Mouse (Mus musculus) heart, postnatal 10 days (tissue): Measurements from ENCODE around the gene Pik3r4. TPM values are rescaled to one million over a fixed set of nuclear protein-coding genes. Genes with fewer than 3 reads are reported as not detected.

Experiments
- DNase-seq, 2 experiments: peaks; one replicate each; pipeline ENCODE4 v3.0.0; 2021
- intact Hi-C: fragments of 180-260 bp; cut with DNase I; formaldehyde crosslinking; loops from one replicate; pipeline ENCODE4 v1.15.1; 2025
- total RNA-seq, 2 experiments: library from RNA; stranded (reverse); gene quantifications; 2 replicates each; pipeline ENCODE4 v1.2.3; 2021

The Pik3r4 gene
- total RNA-seq, 2 experiments from 2014 or later = 23.0 to 26.1 TPM

DNA sequence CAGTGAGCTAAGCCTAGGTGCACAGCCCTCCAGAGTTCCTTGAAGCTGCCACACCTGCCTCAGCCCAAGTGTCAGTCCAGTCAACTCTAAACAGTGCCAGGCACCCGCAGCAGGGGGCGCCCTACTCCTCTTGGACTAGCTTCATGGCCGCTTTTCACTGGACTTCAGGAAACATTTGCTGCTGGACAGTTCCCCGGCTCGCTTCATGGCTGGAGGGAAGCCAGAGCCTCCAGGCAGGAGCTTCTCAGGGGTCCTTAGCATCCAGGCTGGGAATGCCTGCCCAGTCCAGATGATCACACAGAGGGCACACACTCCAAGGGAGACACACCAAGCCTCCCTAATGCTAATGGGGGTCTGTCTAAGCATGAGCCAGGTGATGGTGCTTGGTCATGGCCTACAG, 51.1 kb downstream of the Pik3r4 start:
- intact Hi-C loops = loop anchor here (1.0 to 2.0 kb wide), 4 partner anchors 164 to 419 kb away; no protein-coding TSS in a partner anchor
- peak; percentile 89 to 94 for DNase-seq

DNA sequence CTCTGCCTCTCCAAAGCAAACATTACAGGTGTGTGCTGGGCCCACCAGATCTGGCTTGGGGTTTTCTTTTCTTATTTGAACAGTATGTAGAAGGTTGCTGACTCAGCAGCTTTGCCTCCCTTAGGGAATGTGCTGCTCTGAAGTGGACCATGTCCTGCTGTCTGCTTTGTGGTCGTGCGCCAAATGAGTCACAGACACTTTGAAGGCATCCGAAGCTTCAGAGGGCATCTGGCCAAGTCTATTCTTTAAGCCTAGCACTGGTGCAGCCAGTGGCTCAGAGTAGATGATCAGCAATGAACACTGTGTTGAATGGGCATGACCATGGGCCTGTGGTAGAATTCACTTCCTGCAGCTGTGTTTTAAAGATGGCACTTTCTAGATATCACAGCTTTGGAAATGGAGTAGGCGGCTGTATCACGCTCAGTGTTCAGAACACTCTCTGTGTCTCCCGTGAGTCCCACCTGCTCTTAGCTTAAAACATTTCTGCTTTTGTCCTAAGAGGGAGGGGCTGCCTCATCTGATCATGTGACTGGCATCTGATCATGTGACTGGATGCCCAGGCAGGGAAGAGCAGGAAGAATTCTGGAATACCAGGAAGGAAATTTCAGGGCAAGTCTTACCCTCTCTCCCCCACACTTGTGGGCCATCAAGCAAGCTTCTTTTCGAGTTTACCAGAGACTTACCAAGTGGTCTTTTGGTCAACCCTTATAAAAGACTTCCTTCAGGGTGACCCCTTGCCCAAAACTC, 54.2 kb downstream of the Pik3r4 start:
- intact Hi-C loops = no loop called here
- peak; percentile 33 to 37 for DNase-seq

DNA sequence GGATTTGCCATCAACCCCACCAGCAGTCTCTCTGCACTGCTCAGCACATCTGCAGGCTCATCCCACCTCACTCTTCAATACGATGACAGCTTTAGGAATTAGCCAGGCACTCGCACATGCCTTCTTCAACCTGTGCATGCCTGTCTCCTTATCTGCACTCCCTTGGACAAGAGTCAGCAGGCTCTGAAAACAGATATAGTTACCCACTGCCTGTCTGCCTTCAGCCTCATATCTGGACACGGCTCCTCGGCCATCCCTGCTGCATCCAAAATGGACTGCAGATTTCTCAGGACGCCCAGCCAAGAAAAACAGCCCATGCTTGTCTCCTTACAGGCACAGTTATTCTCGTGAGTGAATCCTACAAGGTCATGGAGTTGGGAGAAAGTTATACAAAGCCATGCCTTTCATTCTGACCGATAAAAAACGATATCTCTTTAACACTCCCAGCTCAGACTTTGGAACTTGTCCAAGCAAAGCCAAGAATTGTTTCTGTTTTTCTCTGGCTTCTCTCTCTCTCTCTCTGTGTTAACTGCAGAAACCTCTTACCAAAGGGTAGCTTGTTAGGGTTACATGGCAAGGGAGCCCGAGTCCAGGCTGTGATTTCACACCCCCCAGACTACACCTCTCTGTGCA, 55.1 kb downstream of the Pik3r4 start:
- DNase-seq = peak; percentile 74 to 77
- intact Hi-C loops = no loop called here

DNA sequence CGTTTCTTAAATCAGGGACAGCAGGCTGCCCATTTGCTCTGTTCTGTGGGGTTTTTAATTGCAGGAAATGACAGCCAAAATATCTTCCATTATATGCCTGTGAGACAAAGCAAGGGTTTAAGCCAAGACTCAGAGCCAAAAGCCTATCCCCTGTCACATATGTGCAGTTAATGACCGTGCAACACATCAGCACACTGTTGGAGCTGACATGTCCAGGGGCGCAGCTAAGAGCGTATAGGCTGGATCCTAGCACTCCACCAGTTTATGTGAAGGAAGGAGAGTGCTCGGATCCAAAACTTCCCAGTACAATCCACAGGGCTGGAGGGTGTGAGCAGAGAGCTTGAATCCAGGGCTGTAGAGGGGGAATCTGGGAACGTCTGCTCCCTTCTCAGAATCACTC, 57.9 kb downstream of the Pik3r4 start:
- intact Hi-C loops = no loop called here
- DNase-seq = no peak

DNA sequence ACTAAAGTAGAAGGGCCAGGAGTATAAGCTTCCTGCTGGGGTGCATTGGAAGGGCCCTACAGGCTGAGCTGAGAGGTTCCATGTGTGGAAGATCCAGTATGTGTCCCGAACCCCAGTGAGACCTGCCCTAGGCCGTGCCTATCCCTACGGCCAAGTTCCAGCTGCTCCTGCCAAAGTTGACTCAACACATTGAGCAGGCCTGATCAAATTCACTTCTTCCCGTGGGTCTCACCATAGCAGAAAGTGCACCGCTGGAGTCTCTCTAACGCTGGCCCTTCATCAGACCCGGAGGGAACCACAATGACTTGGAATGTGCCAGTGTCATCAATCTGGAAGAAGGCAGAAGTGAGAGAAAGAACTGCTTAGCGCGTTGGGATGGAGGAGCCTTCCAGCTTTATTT, 59.2 kb downstream of the Pik3r4 start:
- DNase-seq = peak; percentile 20 to 34
- intact Hi-C loops = no loop called here

DNA sequence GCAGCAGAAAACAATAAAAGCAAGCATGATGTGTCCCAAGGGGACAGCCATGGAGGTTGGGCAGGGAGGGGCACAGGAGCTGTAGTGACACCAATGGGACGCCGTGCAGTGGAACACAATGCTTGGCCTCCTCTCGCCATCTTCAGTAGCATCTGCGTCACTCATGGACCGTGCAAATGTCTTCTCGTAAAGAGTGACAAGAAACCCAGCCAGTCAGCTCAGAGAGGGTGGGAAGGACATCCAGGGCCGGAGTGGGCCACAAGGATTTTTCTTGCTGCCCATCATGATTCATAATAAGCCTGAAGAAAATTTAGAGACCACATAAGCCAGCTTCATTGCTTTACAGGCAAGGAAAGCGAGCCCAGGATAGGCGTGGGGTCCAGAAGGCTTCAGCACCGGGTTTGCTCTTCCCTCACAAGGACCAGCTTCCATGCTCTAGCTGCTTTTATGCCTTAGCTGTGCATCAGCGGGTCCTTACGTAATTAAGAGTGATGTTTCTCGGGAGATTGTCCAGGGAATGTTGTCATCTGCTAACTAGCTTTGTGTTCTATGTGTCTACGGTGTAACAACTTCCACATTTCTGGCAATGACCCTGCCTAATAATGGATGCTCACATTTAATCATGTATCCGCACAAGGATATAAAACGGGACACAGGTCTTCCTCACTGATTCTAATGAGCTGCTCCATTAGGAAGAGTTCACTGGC, 61.6 kb downstream of the Pik3r4 start:
- DNase-seq = no peak
- intact Hi-C loops = no loop called here

DNA sequence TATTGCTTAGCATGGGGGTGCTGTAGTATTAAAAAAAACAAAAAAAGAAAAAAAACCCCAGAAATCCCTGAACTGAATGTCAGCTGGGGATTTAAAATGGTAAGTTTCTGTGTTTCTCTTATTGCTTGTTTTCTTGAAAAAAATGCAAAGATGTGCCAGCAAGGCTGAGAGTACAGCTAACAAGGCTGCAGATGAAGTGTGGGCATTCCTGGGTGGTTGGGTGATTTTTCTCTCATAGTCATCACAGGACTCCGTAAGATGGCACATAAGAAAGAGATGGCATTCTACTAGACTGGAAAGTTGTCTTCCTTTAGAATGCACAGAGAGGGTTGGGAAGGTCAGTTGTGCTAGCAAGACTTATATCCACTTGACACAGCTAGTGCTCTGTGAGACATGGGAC, 62.2 kb downstream of the Pik3r4 start:
- no peak for DNase-seq
- intact Hi-C loops = no loop called here

DNA sequence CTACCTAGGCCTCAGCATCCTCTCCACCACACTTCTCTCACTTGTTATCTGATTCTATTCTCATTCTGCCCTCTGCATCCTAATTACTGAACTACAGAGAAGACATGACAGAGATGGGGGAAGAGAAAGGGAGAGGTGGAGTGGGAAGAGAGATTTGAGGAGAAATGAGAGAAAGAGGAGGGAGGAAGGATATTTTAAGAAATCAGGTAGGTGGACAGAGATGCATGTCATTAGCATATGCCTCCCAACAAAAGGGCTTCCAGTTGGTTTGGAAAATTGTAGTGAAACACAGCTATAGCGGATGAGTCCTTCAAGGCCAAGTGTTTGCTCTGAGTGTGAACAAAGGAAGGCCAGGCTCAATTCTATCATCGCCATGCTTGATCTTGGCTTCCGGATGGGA, 69.3 kb downstream of the Pik3r4 start:
- intact Hi-C loops = no loop called here
- DNase-seq = no peak

DNA sequence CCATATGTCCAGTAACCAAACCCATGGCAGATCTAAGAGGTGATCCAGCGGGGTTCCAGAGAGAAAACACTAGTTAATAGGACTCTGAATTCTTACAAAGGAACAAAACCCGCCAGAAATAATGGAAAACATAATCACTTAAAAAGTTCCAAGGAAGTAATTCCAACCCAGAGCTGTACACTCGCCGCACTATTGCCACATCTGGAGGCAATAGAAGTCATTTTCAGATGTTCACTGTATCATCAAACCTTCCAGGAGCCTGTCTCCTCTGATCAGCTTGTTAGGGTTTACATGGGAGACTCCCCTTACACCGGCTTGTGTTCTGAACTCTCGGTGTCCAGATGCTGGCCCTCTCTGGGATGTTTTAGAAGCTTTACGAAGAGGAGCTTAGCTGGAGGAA, 76.6 kb downstream of the Pik3r4 start:
- intact Hi-C loops = no loop called here
- DNase-seq = no peak

DNA sequence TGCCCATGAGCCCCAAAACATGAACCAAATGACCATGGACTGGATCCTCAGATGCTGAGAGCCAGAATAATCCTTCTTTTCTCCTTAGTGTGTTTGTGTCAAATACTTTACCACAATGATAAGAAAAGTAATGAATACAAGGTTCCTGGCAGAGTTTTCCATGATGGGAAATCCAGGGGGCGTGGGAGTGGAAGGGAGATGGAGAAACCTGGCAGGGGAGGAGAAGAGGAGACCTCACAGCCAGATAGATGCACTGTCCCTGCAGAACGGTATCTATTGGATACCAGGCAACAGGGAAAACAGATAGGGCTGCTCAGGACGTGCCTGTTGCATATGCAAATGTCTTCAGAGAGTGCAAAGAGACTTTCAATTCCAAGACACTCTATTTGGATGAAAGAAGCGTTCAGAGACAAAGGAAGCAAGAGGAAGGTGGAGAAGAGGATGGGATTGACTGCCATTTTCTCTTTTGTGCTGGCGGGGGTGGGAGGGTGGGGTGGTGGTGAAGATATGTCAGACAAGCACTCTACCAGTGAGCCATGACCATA, 77.1 kb downstream of the Pik3r4 start:
- intact Hi-C loops = no loop called here
- DNase-seq = peak; percentile 19 to 23

DNA sequence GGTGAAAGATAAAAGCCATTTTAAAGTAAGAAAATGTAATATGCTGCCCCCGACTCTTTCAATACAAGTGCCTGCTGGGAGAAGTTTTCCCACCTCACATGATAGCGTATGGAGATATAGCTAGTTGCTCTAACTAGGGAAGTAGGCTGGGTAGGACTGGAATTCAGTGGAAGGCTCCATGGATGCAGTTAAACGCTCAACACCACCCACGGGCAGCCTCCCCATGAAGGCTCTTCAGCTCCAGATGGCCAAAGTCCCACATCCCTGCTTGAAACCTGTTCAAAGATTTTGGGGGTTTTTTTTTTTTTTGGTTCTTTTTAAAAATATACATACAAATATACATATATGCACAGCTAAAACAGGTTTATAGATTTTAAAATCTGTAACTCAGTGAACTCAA, 77.7 kb downstream of the Pik3r4 start:
- no peak for DNase-seq
- intact Hi-C loops = no loop called here

DNA sequence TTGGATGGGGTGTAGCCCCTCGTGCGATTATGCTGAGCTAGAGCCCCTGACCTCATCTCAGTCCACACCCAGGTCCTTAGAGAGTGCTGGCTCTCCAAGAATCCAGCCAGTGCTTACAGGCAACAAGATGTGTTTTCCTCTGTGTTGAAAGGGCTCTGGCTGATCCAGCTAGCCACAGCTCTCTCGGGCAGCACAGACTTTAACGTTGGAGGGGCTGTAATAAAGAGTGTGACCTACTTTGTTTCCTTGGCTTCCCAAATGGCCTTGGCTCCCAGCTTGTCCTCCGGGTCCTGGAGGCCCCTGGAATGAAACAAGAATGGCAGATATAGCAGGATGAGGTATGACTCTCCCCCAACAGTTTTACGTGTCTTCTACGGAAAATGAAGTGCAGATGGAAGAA, 89.2 kb downstream of the Pik3r4 start:
- intact Hi-C loops = no loop called here

DNA sequence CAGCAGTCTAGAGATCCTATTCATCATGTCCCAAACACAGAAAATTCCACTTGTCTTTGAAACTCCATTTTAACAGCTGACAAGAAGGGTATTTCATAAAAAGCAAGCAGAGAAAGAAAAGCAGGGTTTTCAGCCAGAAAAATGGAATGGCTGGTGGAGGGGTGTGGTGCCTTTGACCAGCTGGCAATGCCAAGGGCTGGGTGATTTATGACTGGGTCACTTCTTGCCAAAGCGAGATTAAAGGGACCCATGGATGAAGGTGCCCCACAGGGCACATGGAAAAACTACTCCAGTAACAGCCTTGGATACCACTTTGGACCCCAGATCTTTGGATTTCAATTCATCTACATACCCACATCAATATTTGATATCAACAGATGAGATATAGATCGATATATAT, 91.9 kb downstream of the Pik3r4 start:
- DNase-seq = no peak
- intact Hi-C loops = loop anchor here (5.0 kb wide), 1 partner anchor 48 kb away; no protein-coding TSS in a partner anchor

More for the DNA sequence above, 89.2 kb downstream of the Pik3r4 start:
- DNase-seq = peak; percentile 70 to 74

DNA sequence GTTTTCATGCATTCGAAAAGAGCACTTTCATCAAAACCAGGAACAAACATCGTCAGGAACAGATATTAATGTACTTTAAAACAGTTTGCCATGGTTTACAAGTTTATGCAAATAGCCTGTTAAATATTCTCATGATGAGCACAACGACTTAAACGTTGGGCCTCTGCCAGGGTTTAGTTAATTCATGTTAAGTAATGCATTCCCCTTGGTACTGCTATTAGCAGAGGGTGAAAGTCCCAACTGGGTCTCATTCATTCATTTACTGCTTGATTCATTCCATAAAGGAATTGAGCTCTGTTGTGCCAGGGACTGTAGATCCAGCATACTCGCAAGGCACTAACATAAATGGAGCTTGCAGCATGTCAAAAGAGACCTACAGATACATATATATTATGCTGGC, 92.4 kb downstream of the Pik3r4 start:
- intact Hi-C loops = loop anchor here (5.0 kb wide), 1 partner anchor 47 kb away; no protein-coding TSS in a partner anchor
- DNase-seq = no peak

Other genes starting within 250 kb of the Pik3r4 start
- gene Aste1, start 247.6 kb upstream of the Pik3r4 start, total RNA-seq = 10 to 100 TPM; 12.3 to 13.2 TPM
- gene Nek11, start 247.5 kb upstream of the Pik3r4 start, total RNA-seq = not detected
- gene Atp2c1, start 115.7 kb upstream of the Pik3r4 start, total RNA-seq = 10 to 100 TPM; 43.5 to 63.4 TPM
- gene Col6a6, start 185.2 kb downstream of the Pik3r4 start, total RNA-seq = 10 to 100 TPM; 16.7 to 20.5 TPM